Mouse (Mus musculus) NIH3T3 (cell line): Measurements from ENCODE around the gene Nop10.
A peak's percentile ranks its signal among the peaks of the same experiment; 100 is the strongest.
"Not testable (repeated sequence)": the region's sequence is repeated elsewhere in the genome, so short reads cannot be mapped to it uniquely, and the experiment has no call there.

ENCODE experiments used
- DNase-seq: peaks from one replicate; pipeline ENCODE4 v3.0.0-alpha.2; 2012; ENCODE audit warnings: low read depth

Nop10 gene

GRCm38 (mm10) chr2:112265448-112266241 is 3.9 kb downstream of the Nop10 start, which contains the start of gene Slc12a6:
Gene Slc12a6 (plus strand): TSS chr2:112265825.
- peak; percentile 94 for DNase-seq

GRCm38 (mm10) chr2:112266242-112266592 is 4.5 kb downstream of the Nop10 start, which contains the start of gene Gm21985:
Gene Gm21985 (plus strand): TSS chr2:112266314.
- peak; percentile 66 for DNase-seq

DNA sequence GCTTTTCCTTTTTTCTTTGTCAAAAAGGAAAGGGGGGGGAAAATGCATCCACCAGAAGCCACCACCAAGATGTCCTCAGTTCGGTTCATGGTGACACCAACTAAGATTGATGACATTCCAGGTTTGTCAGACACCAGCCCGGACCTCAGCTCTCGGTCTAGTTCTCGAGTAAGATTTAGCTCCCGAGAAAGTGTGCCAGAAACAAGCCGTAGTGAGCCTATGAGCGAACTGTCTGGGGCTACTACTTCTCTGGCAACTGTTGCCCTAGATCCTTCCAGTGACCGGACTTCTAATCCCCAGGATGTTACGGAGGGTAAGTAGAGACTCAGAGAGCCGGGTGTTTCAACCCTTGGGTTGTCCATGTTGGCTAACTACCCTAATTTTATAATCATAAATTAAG is 5.1 kb downstream of the Nop10 start:
- peak; percentile 13 for DNase-seq

GRCm38 (mm10) chr2:112267547-112268269 is 6.0 kb downstream of the Nop10 start:
- DNase-seq, result no peak

DNA sequence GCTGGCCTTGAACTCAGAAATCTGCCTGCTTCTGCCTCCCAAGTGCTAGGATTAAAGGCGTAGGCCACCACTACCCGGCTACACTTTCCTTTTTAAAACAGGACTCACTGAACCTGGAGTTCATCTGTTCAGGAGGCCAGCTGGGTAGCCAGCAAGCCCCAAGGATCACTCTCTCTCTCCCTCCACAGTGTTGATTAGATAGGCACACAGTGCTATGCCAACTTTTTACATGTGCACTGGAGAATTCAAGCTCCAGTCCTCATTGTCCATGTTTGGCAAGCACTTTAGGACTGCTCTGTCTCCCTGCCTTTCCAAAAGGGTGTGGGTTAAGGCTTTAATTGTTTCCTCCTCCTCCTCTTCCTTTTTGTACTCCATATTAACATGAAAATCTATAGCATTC is 8.3 kb downstream of the Nop10 start:
- DNase-seq, result no peak

DNA sequence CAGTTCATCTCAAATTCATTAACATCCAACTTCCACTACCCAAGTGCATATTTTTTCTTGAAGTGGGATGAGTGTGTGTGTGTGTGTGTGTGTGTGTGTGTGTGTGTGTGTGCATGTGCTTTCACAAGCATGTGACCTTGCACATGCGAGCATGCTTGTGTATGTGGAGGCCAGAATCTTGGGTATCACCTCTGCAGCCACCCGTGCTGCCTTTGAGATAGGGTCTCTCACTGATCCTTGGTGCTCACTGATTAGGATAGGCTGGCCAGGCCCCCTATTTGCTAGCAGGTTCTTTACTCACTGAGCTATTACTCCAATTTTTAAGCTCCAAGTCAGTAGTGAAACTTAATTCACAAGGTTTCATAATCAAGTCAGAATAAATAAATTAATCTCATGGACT is 11.2 kb downstream of the Nop10 start:
- no peak for DNase-seq

DNA sequence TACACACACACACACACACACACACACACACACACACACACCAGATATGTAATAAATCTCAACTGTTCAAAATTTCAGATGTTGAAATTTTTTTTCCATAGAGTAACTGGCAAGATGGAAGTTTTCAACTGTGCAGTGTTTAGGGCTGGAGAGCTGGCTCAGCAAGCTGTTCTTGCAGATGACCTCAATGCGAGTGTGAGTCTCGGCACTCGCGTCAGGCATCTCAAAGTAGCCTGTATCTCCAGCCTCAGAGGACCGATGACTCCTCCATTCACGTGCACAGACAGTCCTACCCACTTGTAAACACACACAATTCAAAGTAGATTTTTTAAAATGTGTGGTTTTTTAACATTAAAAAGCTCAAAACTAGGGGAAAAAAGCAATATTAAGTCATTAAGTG is 11.7 kb downstream of the Nop10 start:
- no peak for DNase-seq

DNA sequence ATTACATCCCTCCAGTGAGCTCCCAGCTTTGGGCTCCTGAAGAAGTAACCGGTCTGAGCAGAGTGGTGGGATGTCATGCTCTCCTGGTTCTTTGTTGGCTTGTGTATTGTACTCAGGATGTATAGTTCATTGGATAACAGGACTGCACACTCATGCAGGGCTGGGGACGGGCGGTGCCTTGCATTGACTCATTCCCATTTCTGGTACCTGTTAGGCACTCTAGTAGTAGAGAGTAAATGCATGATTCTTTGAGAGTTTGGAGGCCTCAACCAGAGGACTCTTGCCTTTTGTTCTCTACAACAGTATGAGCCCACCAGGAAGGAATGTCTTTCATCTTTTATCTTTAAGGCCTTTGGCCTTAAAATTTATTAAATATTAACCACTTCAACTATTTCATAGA is 15.1 kb downstream of the Nop10 start:
- DNase-seq, result no peak

- no peak for DNase-seq
Measured at GRCm38 (mm10) chr2:112282846-112283245, 21.1 kb downstream of the Nop10 start.

DNA sequence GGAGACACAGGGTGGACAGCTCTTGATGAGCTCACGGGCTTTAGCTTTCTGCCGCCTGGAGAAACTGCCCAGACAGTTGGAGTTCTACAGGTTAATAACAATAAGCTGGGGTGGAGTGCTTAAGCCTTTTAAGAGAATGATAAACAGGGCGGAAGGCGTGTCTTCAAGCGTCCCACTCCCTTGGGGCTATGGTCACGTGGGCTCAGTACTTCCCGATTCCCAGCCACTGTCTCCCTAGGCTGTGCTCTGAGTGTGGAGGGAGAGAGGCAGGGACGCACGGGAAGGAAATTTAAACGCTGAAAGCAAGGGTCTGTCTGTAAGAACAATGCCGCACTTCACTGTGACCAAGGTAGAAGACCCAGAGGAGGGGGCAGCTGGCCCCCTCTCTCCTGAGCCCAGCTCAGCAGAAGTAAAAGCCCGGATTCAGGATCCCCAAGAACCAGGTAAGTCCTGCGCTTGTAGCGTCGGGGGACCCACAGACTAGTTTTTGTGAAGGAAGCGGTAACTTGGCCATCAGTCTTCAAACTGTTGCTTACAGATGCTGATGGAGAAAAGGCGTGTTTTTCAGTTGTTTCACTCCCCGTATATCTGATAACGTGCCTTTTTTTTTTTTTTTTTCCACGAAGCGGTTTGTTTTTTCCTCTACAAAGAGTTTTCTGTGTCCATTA is 22.8 kb downstream of the Nop10 start:
- DNase-seq, result peak; percentile 68

- DNase-seq, result no peak
Measured at GRCm38 (mm10) chr2:112285031-112285390, 23.3 kb downstream of the Nop10 start.

DNA sequence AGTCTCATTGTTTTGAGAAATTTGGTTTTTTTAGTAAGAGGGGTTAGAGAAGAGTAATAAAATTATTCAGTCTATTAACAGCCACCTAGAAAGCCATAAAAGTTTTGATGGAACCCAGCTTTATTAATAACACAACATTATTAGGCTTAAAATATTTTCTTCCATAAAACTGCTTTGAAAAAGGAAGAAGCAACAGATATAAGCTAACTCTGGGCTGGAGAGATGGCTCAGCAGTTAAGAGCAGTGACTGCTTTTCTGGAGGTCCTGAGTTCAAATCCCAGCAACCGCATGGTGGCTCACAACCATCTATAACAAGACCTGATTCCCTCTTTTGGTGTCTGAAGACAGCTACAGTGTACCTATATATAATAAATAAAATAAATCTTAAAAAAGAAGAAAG is 24.3 kb downstream of the Nop10 start:
- DNase-seq, result not testable (repeated sequence)

GRCm38 (mm10) chr2:112287059-112287458 is 25.3 kb downstream of the Nop10 start:
- DNase-seq, result no peak

GRCm38 (mm10) chr2:112289507-112289906 is 27.8 kb downstream of the Nop10 start:
- DNase-seq, result no peak

DNA sequence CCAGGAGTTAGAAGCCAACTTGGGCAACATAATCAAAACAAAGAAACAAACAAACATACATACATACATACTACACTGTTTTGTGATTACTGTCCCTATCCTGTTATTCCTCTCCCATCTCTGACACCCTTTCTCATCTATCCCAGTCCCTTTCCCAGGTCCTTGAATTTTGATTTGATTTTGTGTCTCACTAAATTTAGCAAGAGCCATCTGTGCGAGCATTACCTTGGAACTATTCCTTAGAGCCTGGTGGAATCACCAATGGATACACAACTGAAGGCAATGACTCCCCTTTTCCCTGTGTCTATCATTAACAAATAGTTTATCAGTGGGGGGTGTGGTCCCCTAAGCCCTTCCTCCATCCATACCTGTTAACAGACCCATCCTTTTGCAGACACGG is 31.1 kb downstream of the Nop10 start:
- DNase-seq, result no peak

DNA sequence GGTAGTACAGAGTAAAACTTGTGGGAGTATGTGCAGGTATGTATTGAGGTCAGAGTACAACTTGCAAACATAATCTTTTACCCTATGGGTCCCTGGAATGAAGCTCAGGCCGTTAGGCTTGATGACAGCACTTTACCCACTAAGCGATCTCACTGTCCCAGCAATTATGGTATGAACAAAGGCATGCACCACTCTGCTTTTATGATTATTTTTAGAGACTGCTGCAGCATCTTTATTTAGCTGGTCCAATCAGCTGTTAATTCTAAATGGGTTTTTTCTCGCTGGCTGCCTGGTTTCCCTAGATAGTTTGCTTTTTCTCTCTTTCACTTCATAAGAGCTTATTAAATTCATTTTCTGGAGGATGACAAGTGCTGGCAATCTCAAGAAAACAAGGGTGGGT is 34.5 kb downstream of the Nop10 start:
- DNase-seq, result no peak

- DNase-seq, result no peak
Measured at GRCm38 (mm10) chr2:112298221-112298620, 36.5 kb downstream of the Nop10 start.

- DNase-seq, result peak; percentile 81
Measured at GRCm38 (mm10) chr2:112308671-112309070, 46.9 kb downstream of the Nop10 start.

DNA sequence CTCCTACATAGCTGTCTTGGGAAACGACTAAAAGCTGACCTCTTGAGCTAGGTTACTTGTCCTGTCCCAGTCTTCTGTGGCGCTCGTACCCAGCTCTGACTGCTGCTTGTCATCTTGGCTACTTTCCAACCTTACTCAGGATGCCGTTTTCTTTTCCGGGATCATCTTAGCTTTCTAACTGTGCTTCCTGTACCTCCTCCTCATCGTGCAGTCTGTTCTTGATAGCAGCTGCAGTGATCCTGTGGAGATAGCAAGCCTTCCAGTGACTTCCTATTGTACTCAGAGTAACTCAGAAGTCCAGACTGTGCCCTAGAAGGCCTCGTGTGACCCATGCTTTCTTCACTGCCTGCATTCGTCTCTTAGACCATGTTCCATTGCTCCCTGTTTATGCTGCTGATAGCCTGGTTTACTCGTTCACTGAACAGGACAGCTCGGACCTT is 47.5 kb downstream of the Nop10 start:
- DNase-seq, result no peak
